Mouse (Mus musculus) layer of hippocampus, postnatal 25 days (tissue): ENCODE results near the gene Elk4. TPM values are rescaled to one million over a fixed set of nuclear protein-coding genes. Genes with fewer than 3 reads are reported as not detected.

Experiments used
- DNase-seq, 2 experiments: peaks; one replicate each; pipeline ENCODE4 v3.0.0; 2022; ENCODE audit warnings: mixed read lengths in 2 of 2, low spot score in 1 of 2; ENCODE audit errors: extremely low spot score in 1 of 2
- total RNA-seq, 2 experiments: library from RNA; stranded (reverse); gene quantifications; 2 replicates each; pipeline ENCODE4 v1.2.3; 2021

Elk4 gene
- total RNA-seq, 2 experiments from 2014 or later, result 51.8 to 60.4 TPM

GRCm38 (mm10) chr1:131982907-131983306 lies 24.5 kb upstream of the Elk4 start:
- DNase-seq, result peak; percentile 63 to 81

- DNase-seq, result no peak
These were observed 23.6 kb upstream of the Elk4 start for GRCm38 (mm10) chr1:131983806-131984205.

- DNase-seq, result no peak
These were observed 20.0 kb upstream of the Elk4 start for GRCm38 (mm10) chr1:131987432-131987831.

- no peak for DNase-seq
These were observed 17.9 kb upstream of the Elk4 start for GRCm38 (mm10) chr1:131989476-131989875.

GRCm38 (mm10) chr1:131990083-131990760 lies 17.2 kb upstream of the Elk4 start:
- no peak for DNase-seq

- no peak for DNase-seq
These were observed 14.8 kb upstream of the Elk4 start for GRCm38 (mm10) chr1:131992561-131993001.

- no peak for DNase-seq
These were observed 14.0 kb upstream of the Elk4 start for GRCm38 (mm10) chr1:131993169-131994040.

- DNase-seq, result peak in 1 of 2 experiments; percentile 69
These were observed 12.3 kb upstream of the Elk4 start for GRCm38 (mm10) chr1:131995062-131995461.

- no peak for DNase-seq
These were observed 6.9 kb upstream of the Elk4 start for GRCm38 (mm10) chr1:132000506-132000905.

- DNase-seq, result no peak
These were observed 5.5 kb upstream of the Elk4 start for GRCm38 (mm10) chr1:132001880-132002330.

GRCm38 (mm10) chr1:132003111-132003510 lies 4.3 kb upstream of the Elk4 start:
- DNase-seq, result no peak

- DNase-seq, result no peak
These were observed 3.6 kb upstream of the Elk4 start for GRCm38 (mm10) chr1:132003817-132004216.

- no peak for DNase-seq
These were observed 2.7 kb upstream of the Elk4 start for GRCm38 (mm10) chr1:132004574-132005180.

GRCm38 (mm10) chr1:132005466-132005865 lies 1.9 kb upstream of the Elk4 start:
- DNase-seq, result no peak

GRCm38 (mm10) chr1:132006046-132006445 lies 1.4 kb upstream of the Elk4 start:
- DNase-seq, result no peak

- no peak for DNase-seq
These were observed 686 bp upstream of the Elk4 start for GRCm38 (mm10) chr1:132006721-132007120.

- DNase-seq, result peak; percentile 70 to 76
These were observed 721 bp downstream of the Elk4 start for GRCm38 (mm10) chr1:132007828-132008827.

GRCm38 (mm10) chr1:132008881-132009644 lies 1.7 kb downstream of the Elk4 start:
- no peak for DNase-seq
